Mouse (Mus musculus) MEL (cell line): ENCODE measurements around the gene Maml3. TPM values are rescaled to one million over a fixed set of nuclear protein-coding genes. Genes with fewer than 3 reads are reported as not detected.

Experiments
- DNase-seq: peaks from one replicate; pipeline ENCODE4 v3.0.0; 2011; ENCODE audit warnings: low read depth, low spot score
- H3K27ac ChIP-seq: 2 replicates; pipeline ENCODE4 v1.5.1; 2012; ENCODE audit warnings: low read depth, mild to moderate bottlenecking, control low read depth, low read length, moderate library complexity; ENCODE audit not compliant: control insufficient read depth
- H3K27me3 ChIP-seq, 2 experiments: fragments of 150-350 bp in 1 of 2; sonication (generic) in 1 of 2; 2 replicates each; pipeline ENCODE4 v1.6.1; 2012; ENCODE audit warnings: low read length in 2 of 2, mild to moderate bottlenecking in 2 of 2, improper control_type of control experiment in 1 of 2, moderate library complexity in 1 of 2; ENCODE audit not compliant: insufficient read depth in 2 of 2, control insufficient read depth in 1 of 2
- H3K36me3 ChIP-seq, 2 experiments: 2 replicates each; pipeline ENCODE4 v1.6.1; 2012 to 2014; ENCODE audit warnings: low read length in 2 of 2, improper control_type of control experiment in 1 of 2, inconsistent platforms in 1 of 2, mild to moderate bottlenecking in 1 of 2; ENCODE audit not compliant: insufficient read depth in 2 of 2, control insufficient read depth in 1 of 2
- H3K4me1 ChIP-seq, 2 experiments: fragments of 150-350 bp in 1 of 2; sonication (generic) in 1 of 2; 2 replicates each; pipeline ENCODE4 v1.6.1; 2012; ENCODE audit warnings: low read length in 2 of 2, improper control_type of control experiment in 1 of 2, mild to moderate bottlenecking in 1 of 2; ENCODE audit not compliant: insufficient read depth in 2 of 2, control insufficient read depth in 1 of 2
- H3K4me3 ChIP-seq, 2 experiments: fragments of 150-350 bp in 1 of 2; sonication (generic) in 1 of 2; 2 replicates each; pipeline ENCODE4 v1.5.1; 2012; ENCODE audit warnings: low read depth in 2 of 2, low read length in 2 of 2, mild to moderate bottlenecking in 2 of 2, moderate library complexity in 2 of 2, control low read depth in 1 of 2, improper control_type of control experiment in 1 of 2; ENCODE audit not compliant: control insufficient read depth in 1 of 2, insufficient read depth in 1 of 2
- H3K79me2 ChIP-seq: 2 replicates; pipeline ENCODE4 v1.6.1; 2012; ENCODE audit warnings: mild to moderate bottlenecking, low read length, moderate library complexity; ENCODE audit not compliant: control insufficient read depth, poor library complexity, insufficient read depth
- H3K9ac ChIP-seq: 2 replicates; pipeline ENCODE4 v1.6.1; 2012; ENCODE audit warnings: low read depth, mild to moderate bottlenecking, control low read depth, low read length, moderate library complexity; ENCODE audit not compliant: control insufficient read depth, poor library complexity, severe bottlenecking
- H3K9me3 ChIP-seq: fragments of 150-350 bp; sonication (generic); replicated peaks from 2 replicates; pipeline ENCODE4 v1.6.1; 2012; ENCODE audit warnings: mild to moderate bottlenecking, low read length, improper control_type of control experiment, moderate library complexity; ENCODE audit not compliant: insufficient read depth
- BHLHE40 ChIP-seq: IDR thresholded peaks from 2 replicates; pipeline ENCODE4 v1.6.1; 2012; ENCODE audit warnings: low read depth, mild to moderate bottlenecking, inconsistent platforms, low read length, improper control_type of control experiment, borderline replicate concordance
- CHD1 ChIP-seq: IDR thresholded peaks from 2 replicates; pipeline ENCODE4 v1.6.1; 2012; ENCODE audit warnings: low read depth, mild to moderate bottlenecking, inconsistent platforms, low read length, improper control_type of control experiment
- CTCF ChIP-seq, 3 experiments: IDR thresholded peaks in 2 of 3; conservative IDR thresholded peaks in 1 of 3; 2 replicates each; pipeline ENCODE4 v1.5.1; 2011 to 2012; ENCODE audit warnings: low read length in 3 of 3, low read depth in 2 of 3, mild to moderate bottlenecking in 2 of 3, improper control_type of control experiment in 1 of 3, inconsistent platforms in 1 of 3, mixed read lengths in 1 of 3, moderate library complexity in 1 of 3; ENCODE audit not compliant: control insufficient read depth in 1 of 3, insufficient read depth in 1 of 3, poor library complexity in 1 of 3, severe bottlenecking in 1 of 3
- EP300 ChIP-seq, 2 experiments: IDR thresholded peaks; 2 replicates each; pipeline ENCODE4 v1.6.1; 2011; ENCODE audit warnings: improper control_type of control experiment in 2 of 2, low read length in 2 of 2, low read depth in 1 of 2, mild to moderate bottlenecking in 1 of 2
- ETS1 ChIP-seq: IDR thresholded peaks from 2 replicates; pipeline ENCODE4 v1.6.1; 2012; ENCODE audit warnings: low read depth, mild to moderate bottlenecking, inconsistent platforms, low read length, improper control_type of control experiment, moderate library complexity
- GATA1 ChIP-seq: IDR thresholded peaks from 2 replicates; pipeline ENCODE4 v1.6.1; 2011; ENCODE audit warnings: low read depth, low read length, improper control_type of control experiment
- HCFC1 ChIP-seq: IDR thresholded peaks from 2 replicates; pipeline ENCODE4 v1.6.1; 2012; ENCODE audit warnings: low read depth, mild to moderate bottlenecking, inconsistent platforms, low read length, improper control_type of control experiment, moderate library complexity
- JUND ChIP-seq: IDR thresholded peaks from 2 replicates; pipeline ENCODE4 v1.6.1; 2011; ENCODE audit warnings: low read depth, mild to moderate bottlenecking, improper control_type of control experiment, low read length
- KAT2A ChIP-seq: conservative IDR thresholded peaks from 2 replicates; pipeline ENCODE4 v1.6.1; 2012; ENCODE audit warnings: low read depth, low read length, improper control_type of control experiment, inconsistent platforms
- MAFK ChIP-seq: IDR thresholded peaks from 2 replicates; pipeline ENCODE4 v1.6.1; 2011; ENCODE audit warnings: low read depth, mild to moderate bottlenecking, low read length, improper control_type of control experiment, borderline replicate concordance
- MAX ChIP-seq: IDR thresholded peaks from 2 replicates; pipeline ENCODE4 v1.6.1; 2011; ENCODE audit warnings: low read length, improper control_type of control experiment
- MXI1 ChIP-seq: IDR thresholded peaks from 2 replicates; pipeline ENCODE4 v1.6.1; 2011; ENCODE audit warnings: mild to moderate bottlenecking, low read depth, low read length, improper control_type of control experiment
- MYC ChIP-seq: IDR thresholded peaks from 2 replicates; pipeline ENCODE4 v1.6.1; 2011; ENCODE audit warnings: low read depth, mild to moderate bottlenecking, low read length, improper control_type of control experiment, moderate library complexity
- NELFE ChIP-seq: IDR thresholded peaks from 2 replicates; pipeline ENCODE4 v1.6.1; 2011; ENCODE audit warnings: low read depth, low read length, improper control_type of control experiment
- NRF1 ChIP-seq: IDR thresholded peaks from 2 replicates; pipeline ENCODE4 v1.6.1; 2014; ENCODE audit warnings: low read depth, mild to moderate bottlenecking, inconsistent platforms, low read length, improper control_type of control experiment, moderate library complexity; ENCODE audit not compliant: poor library complexity, insufficient read depth, severe bottlenecking
- POLR2A ChIP-seq, 2 experiments: IDR thresholded peaks; 2 replicates each; pipeline ENCODE4 v1.6.1; 2011 to 2012; ENCODE audit warnings: low read length in 2 of 2, mild to moderate bottlenecking in 2 of 2, control low read depth in 1 of 2, improper control_type of control experiment in 1 of 2, low read depth in 1 of 2, moderate library complexity in 1 of 2; ENCODE audit not compliant: control insufficient read depth in 1 of 2, insufficient read depth in 1 of 2, poor library complexity in 1 of 2
- POLR2AphosphoS5 ChIP-seq: IDR thresholded peaks from 2 replicates; pipeline ENCODE4 v1.6.1; 2012; ENCODE audit warnings: low read depth, borderline replicate concordance, mild to moderate bottlenecking, inconsistent platforms, low read length, moderate library complexity, mixed read lengths
- RAD21 ChIP-seq: IDR thresholded peaks from 2 replicates; pipeline ENCODE4 v1.6.1; 2011; ENCODE audit warnings: mild to moderate bottlenecking, low read depth, low read length, improper control_type of control experiment
- RCOR1 ChIP-seq: IDR thresholded peaks from 2 replicates; pipeline ENCODE4 v1.6.1; 2012; ENCODE audit warnings: low read depth, mild to moderate bottlenecking, inconsistent platforms, low read length, improper control_type of control experiment
- SMC3 ChIP-seq: IDR thresholded peaks from 2 replicates; pipeline ENCODE4 v1.6.1; 2011; ENCODE audit warnings: low read depth, low read length, improper control_type of control experiment
- TBP ChIP-seq: IDR thresholded peaks from 2 replicates; pipeline ENCODE4 v1.8.0; 2011; ENCODE audit warnings: low read depth, low read length, improper control_type of control experiment
- UBTF ChIP-seq: IDR thresholded peaks from 2 replicates; pipeline ENCODE4 v1.6.1; 2012; ENCODE audit warnings: low read depth, mild to moderate bottlenecking, inconsistent platforms, low read length, improper control_type of control experiment, moderate library complexity, borderline replicate concordance; ENCODE audit not compliant: insufficient read depth
- USF2 ChIP-seq, 2 experiments: IDR thresholded peaks; 2 replicates each; pipeline ENCODE4 v1.6.1; 2011 to 2012; ENCODE audit warnings: improper control_type of control experiment in 2 of 2, low read length in 2 of 2, borderline replicate concordance in 1 of 2, inconsistent platforms in 1 of 2, low read depth in 1 of 2, mild to moderate bottlenecking in 1 of 2; ENCODE audit not compliant: insufficient read depth in 1 of 2
- ZKSCAN1 ChIP-seq: IDR thresholded peaks from 2 replicates; pipeline ENCODE4 v1.6.1; 2012; ENCODE audit warnings: low read depth, mild to moderate bottlenecking, inconsistent platforms, low read length, improper control_type of control experiment, moderate library complexity
- ZMIZ1 ChIP-seq: IDR thresholded peaks from 2 replicates; pipeline ENCODE4 v1.6.1; 2012; ENCODE audit warnings: low read depth, mild to moderate bottlenecking, inconsistent platforms, low read length, improper control_type of control experiment, moderate library complexity
- ZNF384 ChIP-seq: IDR thresholded peaks from 2 replicates; pipeline ENCODE4 v1.6.1; 2012; ENCODE audit warnings: low read depth, mild to moderate bottlenecking, inconsistent platforms, low read length, improper control_type of control experiment
- polyA plus RNA-seq, 2 experiments: library from polyadenylated mRNA; stranded (reverse) in 1 of 2; unstranded in 1 of 2; fragments of >175 nt in 1 of 2; fragments of >200 nt in 1 of 2; gene quantifications; 2 replicates each; pipeline versions ENCODE4 v1.2.1 to v1.2.4; 2012; ENCODE audit warnings: low replicate concordance in 2 of 2, low read depth in 1 of 2; ENCODE audit not compliant: insufficient read length in 2 of 2, insufficient read depth in 1 of 2, missing spikeins in 1 of 2
- total RNA-seq: library from RNA; depleted of rRNA; stranded (reverse); fragments of 300-350 nt; gene quantifications from 2 replicates; pipeline ENCODE4 v1.2.3, GENCODE M21; 2012

Maml3 gene
- total and polyA plus RNA-seq, 3 experiments: 2.0 to 4.1 TPM; not detected in 1

GRCm38 (mm10) chr3:51969451-51969850 is 135.4 kb downstream of the Maml3 start:
- H3K9ac ChIP-seq: no peak overlapping the region
- H3K27ac ChIP-seq: no peak overlapping the region
- no peak for DNase-seq
- TF ChIP-seq CTCF (IDR thresholded peaks at IDR 0.05 in 2 of 3, conservative IDR thresholded peaks at IDR 0.05 in 1 of 3; ENCODE audit: control insufficient read depth in 1 of 3, insufficient read depth in 1 of 3, low read depth in 2 of 3, low read length in 3 of 3, poor library complexity in 1 of 3, severe bottlenecking in 1 of 3) (no peak), MAFK (no peak), HCFC1 (no peak), RCOR1 (no peak), POLR2AphosphoS5 (no peak), ETS1 (no peak), USF2 (IDR thresholded peaks at IDR 0.05; ENCODE audit: borderline replicate concordance in 1 of 2, insufficient read depth in 1 of 2, low read depth in 1 of 2, low read length in 2 of 2) (no peak), POLR2A (IDR thresholded peaks at IDR 0.05; ENCODE audit: control insufficient read depth in 1 of 2, insufficient read depth in 1 of 2, low read depth in 1 of 2, low read length in 2 of 2, poor library complexity in 1 of 2) (no peak), KAT2A (no peak), NRF1 (no peak), BHLHE40 (no peak), CHD1 (no peak)
- TF ChIP-seq, all 39 proteins: peak for 0
- Histone ChIP-seq H3K4me3 (no peak overlapping the region), H3K4me1 (peaks cover 0 to 4% of the 10 kb centered on the region in 2 experiments; a peak in 1 of 4 replicates), H3K79me2 (no peaks in the 10 kb centered on the region), H3K27me3 (no peaks in the 10 kb centered on the region), H3K36me3 (no peaks in the 10 kb centered on the region; a peak in 1 of 4 replicates), H3K9me3 (no peaks in the 10 kb centered on the region)

DNA sequence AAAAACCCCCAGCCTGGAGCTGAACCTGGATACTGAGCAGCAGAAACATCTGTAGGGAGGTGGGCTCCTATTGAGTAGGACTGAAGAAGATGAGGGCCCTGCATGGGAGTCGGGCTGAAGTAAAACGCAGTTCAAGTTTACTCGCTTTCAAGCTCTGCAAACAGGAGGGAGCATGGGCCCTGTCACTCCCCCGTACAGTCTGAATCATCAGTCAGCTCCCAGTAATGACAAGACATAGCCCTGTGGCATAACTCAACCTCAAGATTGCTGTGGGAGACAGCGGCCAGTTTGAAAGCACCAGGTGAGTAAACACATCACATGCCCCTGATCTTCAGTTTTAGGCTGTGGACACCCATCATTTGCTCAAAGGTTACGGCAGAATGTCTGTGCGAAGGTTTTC is 139.0 kb downstream of the Maml3 start:
- Histone ChIP-seq H3K4me3 (no peak overlapping the region), H3K9ac (no peak overlapping the region), H3K79me2 (no peaks in the 10 kb centered on the region), H3K27me3 (no peaks in the 10 kb centered on the region), H3K4me1 (peaks cover 0 to 4% of the 10 kb centered on the region in 2 experiments; a peak in 1 of 4 replicates), H3K9me3 (no peaks in the 10 kb centered on the region), H3K27ac (no peak overlapping the region), H3K36me3 (no peaks in the 10 kb centered on the region; a peak in 2 of 4 replicates)
- DNase-seq: no peak
- no peak for TF ChIP-seq GATA1
- no peak for TF ChIP-seq UBTF
- TF ChIP-seq MAX: no peak
- TF ChIP-seq ZNF384: no peak
- TF ChIP-seq ZKSCAN1: no peak
- TF ChIP-seq JUND: no peak
- TF ChIP-seq TBP: no peak
- no peak for TF ChIP-seq USF2 (IDR thresholded peaks at IDR 0.05; ENCODE audit: borderline replicate concordance in 1 of 2, insufficient read depth in 1 of 2, low read depth in 1 of 2, low read length in 2 of 2)
- no peak for TF ChIP-seq KAT2A
- no peak for TF ChIP-seq SMC3
- TF ChIP-seq CHD1: no peak
- TF ChIP-seq POLR2A (IDR thresholded peaks at IDR 0.05; ENCODE audit: control insufficient read depth in 1 of 2, insufficient read depth in 1 of 2, low read depth in 1 of 2, low read length in 2 of 2, poor library complexity in 1 of 2): no peak
- no peak for TF ChIP-seq POLR2AphosphoS5
- TF ChIP-seq NELFE: no peak
- no peak for TF ChIP-seq RAD21
- TF ChIP-seq EP300 (IDR thresholded peaks at IDR 0.05; ENCODE audit: low read depth in 1 of 2, low read length in 2 of 2): no peak
- TF ChIP-seq MYC: no peak
- TF ChIP-seq ZMIZ1: no peak
- no peak for TF ChIP-seq MXI1
- TF ChIP-seq RCOR1: no peak
